Mouse (Mus musculus) E14TG2a.4 (cell line): ENCODE results near the gene Cdh6.

Experiments used
- CTCF ChIP-seq: conservative IDR thresholded peaks from 2 replicates; pipeline ENCODE4 v1.5.1; 2014; ENCODE audit warnings: low read length
- POU5F1 ChIP-seq: IDR thresholded peaks from 2 replicates; pipeline ENCODE4 v1.6.1; 2014; ENCODE audit warnings: low read length, borderline replicate concordance

GRCm38 (mm10) chr15:13155418-13155817 lies 18.1 kb downstream of the Cdh6 start:
- TF ChIP-seq CTCF (no peak), POU5F1 (no peak)
